Mouse (Mus musculus) megakaryocyte progenitor cell, adult 5-6 weeks (primary cell): ENCODE measurements at regions not wholly inside any gene's neighbourhood (a gene's known extent, or its start where the extent isn't known, plus 50 kb on each side); places are given as distances from the start of the nearest gene placed in this dataset.
A peak's percentile ranks its signal among the peaks of the same experiment; 100 is the strongest.

Experiments used
- ATAC-seq: replicated peaks from 2 replicates; pipeline ENCODE4 v1.8.0; 2016; ENCODE audit warnings: mild to moderate bottlenecking, moderate TSS enrichment, inconsistent platforms; ENCODE audit not compliant: poor library complexity

DNA sequence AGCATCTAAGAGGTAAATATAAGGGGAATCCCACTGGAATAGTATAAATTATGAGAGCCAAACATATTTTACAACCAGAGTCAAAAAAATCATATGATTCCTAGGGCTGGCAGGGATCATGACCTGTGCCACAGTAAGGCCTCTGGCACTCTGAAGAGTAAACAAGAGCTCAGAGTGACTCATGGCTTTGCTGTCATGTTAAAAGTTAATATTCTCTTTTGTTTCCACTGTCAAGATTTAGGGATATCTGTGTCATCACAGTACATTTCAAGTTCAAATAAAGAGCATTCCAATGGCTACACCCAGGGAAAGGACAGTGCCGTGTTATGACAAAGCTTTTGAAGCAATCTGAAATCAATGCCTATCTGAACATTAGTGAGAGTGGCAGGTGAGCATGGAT lies 341.6 kb upstream of the Marcks start:
- no peak for ATAC-seq

DNA sequence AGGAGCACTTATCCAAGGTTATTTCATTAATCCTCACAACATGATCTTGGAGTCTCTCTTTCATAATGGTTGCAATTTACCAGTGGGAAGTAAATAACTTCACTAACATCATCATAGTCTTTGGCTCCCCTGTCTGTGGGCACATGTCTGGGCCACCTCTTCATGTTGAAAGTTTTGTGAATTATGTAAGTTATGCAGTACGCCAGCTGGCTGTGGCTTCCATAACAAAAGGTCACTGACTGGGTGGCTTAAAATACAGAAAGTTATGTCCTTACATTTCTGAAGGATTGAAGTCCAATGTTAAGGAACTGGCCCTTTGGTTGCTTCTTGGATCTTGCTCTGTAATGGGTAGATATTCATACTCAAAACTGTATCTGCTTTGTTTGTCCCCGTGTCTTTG lies 339.4 kb upstream of the Marcks start:
- no peak for ATAC-seq

DNA sequence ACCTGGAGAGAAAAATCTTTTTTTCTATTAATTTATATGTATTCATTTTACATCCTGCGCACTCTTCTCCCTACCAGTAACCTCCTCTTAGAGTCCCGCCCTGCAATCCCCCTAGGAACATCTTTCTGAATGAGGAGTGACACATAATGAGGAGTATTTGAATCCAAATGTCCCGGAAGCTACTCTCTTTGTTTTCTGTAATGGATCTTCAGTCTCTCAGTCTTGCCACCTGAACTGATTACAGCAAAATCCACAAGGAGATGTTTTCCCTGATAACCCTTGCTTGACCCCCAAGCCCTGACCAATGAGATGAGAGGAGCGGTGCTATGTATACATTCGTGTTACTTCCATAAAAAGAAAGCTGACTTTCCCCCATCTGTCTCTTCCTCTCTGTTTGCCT lies 334.4 kb upstream of the Marcks start:
- ATAC-seq, result no peak

DNA sequence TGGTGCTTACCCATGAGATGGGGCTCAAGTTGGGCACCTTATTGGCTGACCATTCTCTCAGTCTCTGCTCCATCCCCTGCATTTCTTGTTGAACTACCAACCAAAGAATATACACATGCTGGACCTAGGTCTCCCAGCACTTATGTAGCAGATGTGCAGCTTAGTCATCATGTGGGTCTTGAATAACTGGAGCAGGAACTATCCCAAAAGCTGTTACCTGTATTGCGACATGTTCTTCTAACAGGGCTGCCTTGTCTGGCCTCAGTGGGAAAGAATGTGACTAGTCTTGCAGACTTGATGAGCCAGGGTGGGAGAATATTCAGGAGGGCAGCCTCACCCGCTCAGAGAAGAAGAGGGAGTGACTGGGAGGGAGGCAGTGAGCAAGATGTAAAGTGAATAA lies 318.7 kb upstream of the Marcks start:
- no peak for ATAC-seq

DNA sequence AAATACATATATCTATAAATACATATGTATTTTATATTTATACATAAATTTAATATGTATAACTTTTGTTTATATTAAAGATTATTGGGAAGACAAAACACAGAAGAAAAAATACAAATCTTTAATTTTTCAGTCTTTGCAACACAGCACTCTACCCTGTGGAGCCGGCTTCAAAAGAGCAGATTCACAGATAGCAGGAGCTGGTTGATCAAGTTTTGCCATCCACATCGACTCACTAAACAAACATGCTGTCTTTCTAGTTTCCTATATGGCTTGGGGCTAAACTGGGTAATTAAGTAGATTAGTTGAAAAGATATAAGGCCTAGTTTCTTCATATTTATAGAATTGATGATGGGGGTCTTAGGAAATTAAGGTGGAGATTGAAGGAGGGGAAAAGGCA lies 311.2 kb upstream of the Marcks start:
- no peak for ATAC-seq

DNA sequence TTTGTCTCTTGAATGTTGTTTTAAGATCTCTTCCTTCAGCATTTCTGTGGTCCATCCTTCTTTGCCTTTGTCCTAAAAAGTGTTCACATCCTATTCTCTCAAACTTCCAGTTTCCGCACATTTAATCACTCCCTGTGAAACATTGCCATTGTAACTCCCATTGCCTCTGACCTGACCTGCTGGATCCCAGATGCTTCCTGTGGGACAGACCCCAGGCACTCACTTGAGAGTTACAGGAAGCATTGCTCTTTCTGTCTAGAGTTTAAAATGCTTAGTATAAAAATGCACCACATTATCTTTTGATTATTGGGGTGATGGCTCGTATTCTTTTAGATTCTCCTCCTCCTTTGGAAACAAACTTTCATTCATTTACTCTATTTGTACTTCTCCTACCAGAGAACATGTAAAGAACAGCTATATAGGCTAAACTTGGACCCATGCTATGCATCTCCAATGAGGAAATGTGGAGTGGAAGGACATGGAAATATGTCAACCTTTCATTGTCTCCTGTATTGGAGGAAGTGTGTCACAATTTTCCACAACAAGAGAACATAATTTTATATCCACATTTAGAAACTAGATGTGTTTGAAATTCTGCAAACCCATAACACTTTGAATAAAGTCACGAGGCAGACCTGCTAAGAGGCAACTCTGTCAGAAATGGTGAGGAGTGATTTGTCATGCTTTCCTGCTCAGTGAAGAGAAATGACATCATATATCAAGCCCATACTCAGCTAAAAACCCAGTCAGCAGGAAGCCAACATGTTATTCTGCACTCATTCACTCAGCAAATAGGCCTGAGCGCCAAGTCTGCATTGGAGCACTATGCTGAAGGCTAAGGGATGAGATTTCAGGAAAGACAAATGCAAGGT lies 308.8 kb upstream of the Marcks start:
- ATAC-seq, result no peak

DNA sequence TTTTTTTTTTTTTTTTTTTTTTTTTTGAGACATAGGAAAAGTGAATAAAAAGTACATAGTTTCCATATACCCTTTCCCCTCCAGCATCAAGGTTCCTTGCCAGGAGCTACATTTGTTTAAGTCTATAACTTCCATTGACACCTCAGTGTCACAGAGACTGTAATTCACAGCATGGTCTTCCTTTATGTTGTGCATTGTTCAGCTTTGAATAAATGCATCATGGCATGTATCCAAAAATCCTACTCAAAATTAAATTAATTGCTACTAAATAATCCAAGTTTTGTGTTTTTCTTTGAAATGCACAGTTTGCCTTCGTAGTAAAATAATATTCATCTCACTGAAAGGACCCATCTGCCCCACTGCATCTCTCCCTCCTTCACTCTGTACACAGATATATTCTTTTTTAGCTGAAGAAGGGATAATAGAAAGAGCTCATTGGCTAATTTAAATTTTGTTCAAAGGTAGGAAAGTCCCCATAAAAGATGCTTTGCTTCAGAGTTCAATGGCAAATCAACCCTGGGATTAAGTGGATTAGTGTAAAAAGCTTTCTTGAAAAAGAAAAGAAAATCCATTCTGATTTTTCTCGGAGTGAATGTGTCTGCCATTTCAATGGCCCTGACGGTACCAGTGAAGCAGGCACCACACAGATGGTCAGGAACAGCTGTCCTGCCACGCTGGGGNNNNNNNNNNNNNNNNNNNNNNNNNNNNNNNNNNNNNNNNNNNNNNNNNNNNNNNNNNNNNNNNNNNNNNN lies 301.3 kb upstream of the Marcks start:
- ATAC-seq, result no peak

DNA sequence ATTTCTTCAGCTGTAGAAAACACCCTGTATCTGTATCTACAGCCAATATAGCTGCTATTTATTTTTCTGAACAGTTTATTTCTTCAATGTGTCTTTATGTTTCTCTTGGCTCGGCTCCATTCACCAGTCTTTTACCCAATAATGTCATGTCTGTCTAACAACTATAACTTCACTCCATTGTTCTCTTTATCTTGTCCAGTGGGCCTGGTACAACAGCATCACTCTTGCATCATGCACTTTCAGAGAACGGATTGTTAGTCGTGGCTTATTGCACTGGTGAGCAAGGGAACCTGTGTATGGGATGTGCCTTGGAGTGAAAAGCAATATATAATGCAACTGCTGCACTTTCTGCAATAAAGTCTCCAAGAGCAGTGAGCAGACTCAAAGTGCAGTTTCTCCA lies 299.6 kb upstream of the Marcks start:
- no peak for ATAC-seq

DNA sequence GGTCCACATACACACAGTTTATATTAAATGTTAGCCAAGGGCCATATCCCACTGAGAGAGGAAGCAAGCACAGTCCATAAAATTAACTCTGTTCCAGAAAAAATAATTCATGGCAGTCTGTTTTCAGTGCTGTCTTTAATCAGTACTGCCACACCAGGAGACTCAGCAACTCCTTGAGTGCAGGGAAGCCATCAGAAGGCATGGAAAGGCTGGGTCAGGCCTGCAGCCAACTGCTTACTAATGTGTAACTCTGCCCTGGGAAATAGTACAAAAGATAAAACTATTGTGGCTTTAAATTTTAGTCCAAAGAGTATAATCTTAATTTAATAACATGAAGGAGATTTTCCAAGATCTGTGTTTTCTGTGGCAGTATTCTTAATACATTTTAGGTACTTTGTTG lies 298.1 kb upstream of the Marcks start:
- ATAC-seq, result no peak

DNA sequence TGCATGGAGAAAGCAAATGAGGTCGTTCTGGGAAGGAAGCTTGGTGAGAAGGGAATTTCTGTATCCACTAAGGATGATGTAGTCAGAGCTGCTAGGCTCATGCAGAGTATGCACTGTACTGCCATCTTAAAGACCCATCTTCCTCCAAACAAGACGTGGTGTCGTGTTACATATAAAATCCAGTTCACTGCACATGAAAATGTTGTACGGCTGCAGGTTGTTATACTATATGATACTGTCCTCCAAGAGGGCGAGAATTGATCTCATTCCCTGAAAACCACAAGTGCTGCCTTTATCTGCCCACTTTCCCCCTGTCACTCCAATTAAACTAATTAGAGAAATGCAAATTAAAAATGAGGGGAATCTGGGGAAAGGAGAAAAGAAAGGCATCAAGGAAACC lies 295.5 kb upstream of the Marcks start:
- no peak for ATAC-seq

DNA sequence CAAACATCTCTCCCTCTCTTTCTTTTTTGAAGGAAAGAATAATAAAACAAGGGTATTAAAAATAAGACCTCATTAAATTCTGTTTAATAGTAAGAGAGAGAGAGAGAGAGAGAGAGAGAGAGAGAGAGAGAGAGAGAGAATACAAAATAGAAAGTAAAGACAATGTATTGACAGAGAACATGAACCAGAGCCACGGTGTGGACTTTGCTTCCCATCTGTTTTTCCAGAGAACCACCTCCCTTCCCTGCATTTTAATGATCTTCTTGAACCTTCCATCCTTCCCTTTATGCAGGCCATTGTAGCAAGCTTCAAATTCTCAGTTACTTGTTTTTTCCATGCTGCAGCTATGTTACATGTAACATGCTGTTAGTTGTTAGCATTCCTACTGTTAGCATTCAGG lies 284.3 kb upstream of the Marcks start:
- ATAC-seq, result no peak

DNA sequence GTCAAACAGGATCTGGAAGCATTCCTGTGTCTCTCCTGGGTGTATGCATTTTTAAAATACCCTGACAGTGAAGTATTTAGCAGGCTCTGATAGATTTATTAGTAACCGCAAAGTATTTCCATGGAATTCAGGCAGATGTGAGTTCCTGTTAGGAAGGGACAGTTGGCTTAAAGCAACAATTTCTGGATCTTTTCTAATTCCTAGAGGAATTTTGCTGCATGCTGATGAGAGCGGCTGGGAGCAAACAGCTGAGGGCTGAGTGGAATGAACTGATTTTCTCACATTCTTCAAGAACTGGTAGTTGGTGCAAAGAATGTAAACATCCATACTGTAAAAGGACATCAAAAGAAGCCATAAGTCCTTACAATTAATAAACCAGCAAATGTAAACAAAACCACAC lies 283.9 kb upstream of the Marcks start:
- ATAC-seq, result no peak

DNA sequence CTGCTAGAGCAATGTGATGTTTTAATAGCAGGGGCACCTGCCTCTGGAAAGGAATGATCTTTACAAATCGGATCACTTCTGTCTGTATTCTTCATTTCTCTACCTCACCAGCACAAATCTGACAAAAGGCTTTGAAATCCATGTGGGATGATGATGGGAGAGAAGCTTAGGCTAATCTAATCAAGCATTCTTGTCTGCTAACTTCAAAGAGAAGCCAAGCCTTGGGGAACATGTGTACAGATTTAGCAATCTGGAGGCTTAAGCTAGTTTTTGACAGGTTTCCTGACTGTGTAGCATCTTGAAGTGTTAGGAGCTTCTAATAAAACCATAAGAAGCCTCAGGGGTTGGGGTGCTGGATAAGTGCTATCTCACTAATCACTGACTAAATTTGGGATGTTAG lies 277.6 kb upstream of the Marcks start:
- no peak for ATAC-seq

DNA sequence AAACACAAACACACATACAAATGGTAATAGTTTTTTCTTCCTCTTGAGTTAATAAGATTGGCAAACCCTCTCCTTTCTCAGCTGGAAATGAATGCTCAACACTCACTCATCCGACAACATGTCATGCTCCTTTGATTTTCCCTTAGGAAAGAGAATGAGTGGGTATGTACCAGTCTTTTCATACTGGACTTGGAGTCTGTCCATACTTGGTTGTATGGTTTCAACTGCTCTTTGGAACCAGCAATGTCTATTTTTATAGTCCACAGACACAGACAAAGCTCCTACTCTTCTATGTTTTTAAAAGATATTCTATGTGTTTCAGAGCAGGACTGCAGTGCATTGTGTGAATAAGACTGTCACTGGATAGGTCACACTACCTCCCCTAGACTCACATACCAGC lies 273.7 kb upstream of the Marcks start:
- ATAC-seq, result no peak

DNA sequence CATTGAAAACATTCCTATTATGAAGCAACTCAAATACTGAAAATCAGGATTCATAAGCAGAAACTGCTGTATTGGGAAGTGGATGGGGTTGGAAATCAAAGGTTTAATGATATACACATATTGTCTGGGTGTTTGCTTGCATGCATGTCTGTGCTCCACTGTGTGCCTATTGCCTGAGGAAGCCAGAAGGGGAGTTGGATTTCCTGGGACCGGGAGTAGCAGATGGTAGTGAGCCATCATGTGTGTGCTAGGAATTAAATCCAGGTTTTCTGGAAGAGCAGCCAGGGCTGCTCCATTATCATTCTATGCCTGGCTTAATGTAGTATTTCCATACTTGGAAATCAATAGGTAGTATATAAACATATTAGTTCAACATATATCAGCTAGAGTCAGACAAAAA lies 271.0 kb upstream of the Marcks start:
- ATAC-seq, result no peak

DNA sequence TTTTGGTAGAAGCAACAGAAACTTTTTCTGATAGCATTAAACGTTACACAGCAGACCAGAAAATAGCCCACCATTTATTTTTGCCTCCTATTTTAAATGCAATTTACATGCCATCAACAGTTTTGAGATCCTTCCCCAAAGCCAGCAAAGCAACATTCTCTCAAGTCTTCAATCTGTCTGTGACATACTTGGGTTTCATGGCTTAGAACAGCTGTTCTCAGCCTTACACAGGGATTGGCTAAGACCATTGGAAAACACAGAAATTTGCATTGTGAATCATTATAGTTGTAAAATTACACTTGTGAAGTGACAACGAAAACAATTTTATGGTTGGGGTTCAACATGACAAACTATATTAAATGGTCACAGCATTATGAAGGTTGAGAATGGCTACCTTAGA lies 268.8 kb upstream of the Marcks start:
- ATAC-seq, result no peak

DNA sequence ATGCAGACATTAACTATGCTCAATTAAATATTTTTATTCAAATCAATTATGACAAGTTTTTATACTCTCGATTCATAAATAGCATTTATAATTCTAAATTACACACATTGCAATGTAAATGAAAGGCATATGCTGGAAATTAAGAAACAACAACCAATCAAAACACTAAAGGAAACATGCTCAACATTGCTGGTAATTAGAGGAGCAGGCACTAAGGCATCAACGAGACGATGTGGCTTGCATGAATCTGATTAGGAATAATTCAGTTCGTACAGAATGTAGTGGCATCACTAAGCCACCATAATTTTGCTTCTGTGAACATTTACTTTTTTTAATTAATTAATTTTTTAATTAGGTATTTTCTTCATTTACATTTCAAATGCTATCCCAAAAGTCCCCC lies 266.2 kb upstream of the Marcks start:
- ATAC-seq, result no peak

DNA sequence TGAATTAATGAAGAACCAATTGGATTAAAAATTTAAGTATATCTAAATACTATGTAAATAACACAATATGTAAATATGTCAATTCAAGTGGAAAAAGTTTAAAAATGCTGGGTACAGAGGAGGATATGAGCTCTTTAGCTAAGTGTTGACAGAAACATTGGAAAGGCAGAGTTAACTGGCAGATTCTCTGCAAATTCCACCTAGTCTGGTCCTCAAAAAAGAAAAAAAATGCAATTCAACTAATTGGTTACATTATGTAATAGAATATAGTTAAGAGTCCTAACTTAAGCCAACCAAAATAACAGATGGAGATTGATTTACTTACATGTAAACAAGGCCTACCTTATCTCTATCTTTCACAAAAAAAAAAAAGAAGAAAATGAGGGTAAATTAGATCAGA lies 265.7 kb upstream of the Marcks start:
- ATAC-seq, result no peak

DNA sequence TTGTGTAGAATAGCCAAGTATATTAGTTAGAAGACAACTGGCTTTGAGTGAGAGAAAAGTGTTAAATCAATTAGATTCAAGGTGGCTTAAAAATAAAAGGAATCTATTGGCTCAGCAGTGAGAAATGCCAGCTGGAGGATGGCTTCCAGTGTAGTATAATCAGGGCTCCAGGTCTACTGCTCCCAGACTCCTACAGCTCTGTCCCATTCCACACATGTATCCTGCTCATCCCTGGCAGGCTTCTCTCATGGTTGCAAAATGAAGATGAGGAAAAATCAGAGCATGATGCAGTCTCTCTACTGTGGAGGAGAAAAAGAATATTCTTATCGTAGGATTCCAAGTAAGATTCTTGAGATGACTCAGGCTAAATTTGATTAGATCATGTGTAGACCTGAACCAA lies 263.7 kb upstream of the Marcks start:
- no peak for ATAC-seq

DNA sequence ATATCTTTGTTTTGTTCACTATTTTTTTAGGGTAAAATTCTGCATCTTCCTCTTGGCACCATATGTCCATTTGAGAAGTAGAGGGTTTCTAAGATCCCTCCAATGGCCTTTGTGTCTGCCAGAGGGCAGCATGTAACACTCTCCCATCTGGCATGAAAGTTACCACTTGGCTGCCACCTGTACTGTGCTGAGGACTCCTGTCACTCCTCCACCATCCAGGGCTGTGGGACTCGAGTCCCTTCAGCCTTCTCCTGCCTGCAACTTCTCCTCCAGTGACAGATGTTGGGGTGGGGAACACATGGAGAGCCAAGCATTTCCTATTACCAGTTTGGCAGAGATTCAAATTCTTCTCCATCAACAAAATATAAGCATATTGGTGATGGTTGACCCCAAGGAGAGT lies 262.3 kb upstream of the Marcks start:
- no peak for ATAC-seq

DNA sequence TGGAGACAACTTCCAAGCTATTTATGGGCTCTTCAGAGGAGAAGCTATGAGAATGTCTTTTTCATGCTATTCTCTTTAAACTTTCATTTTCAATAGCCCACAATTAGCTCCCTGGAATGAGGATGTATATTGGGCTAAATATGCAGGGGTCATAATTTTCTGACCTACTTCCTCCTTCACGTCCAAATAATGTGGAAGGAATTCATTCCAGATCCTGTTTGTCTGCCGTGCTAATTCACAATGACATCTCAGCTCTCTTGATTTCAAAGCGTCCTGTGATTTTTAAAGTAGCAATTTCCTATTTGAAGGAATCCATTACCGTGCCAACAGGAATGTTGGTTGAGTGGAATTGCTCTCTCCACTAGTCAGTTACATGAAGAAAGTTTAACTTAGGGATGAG lies 261.7 kb upstream of the Marcks start:
- no peak for ATAC-seq

DNA sequence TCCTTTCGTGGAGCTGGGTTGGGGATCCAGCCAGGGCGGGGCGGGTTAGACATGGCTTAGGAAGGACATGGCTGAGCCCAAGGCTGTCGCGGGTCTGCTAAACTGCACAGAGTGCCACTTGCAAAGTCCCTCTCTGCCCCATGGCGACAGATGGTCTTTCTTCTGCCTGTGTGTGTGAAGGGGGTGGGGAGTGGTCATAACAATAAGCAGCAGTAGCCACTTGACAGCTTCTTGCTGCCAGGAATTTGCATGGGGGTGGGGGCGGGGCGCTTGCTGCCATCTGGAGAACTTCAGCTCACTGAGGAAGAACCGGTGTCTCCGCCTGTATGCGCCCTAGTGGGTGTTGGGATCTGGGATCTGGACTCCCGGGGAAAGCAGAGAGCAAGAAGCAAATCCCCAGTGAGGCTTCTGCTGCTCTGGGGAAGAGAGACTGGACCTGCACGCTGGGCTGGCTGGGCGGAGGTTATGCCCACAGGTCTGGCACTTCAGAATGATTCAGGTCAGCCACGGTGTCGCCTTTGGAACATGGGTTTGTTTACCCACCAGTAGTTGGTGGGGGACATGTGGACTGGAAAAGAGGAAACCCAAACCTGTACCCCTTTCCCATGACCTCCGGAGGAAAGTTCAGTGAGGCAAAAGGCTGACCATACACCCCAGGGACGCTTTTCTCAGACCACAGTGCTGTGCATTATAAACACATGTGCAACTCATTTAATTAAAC lies 258.7 kb upstream of the Marcks start:
- peak; percentile 63 for ATAC-seq
